Mouse (Mus musculus): Measurements from ENCODE around the gene Fitm1.

Gene Fitm1

GRCm38 (mm10) chr14:55598521-55599390, 23.3 kb downstream of the Fitm1 start:
- DNase-seq: no peak

- DNase-seq: no peak
These were observed 27.8 kb downstream of the Fitm1 start, which contains the start of gene Irf9 for GRCm38 (mm10) chr14:55603271-55603632. TSS of gene Irf9 (plus strand) at chr14:55603571.

- DNase-seq: peak; percentile 97
These were observed 28.5 kb downstream of the Fitm1 start for GRCm38 (mm10) chr14:55603633-55604576.

- no peak for DNase-seq
These were observed 29.4 kb downstream of the Fitm1 start for GRCm38 (mm10) chr14:55604823-55605222.

- no peak for DNase-seq
These were observed 30.5 kb downstream of the Fitm1 start for GRCm38 (mm10) chr14:55605743-55606459.

GRCm38 (mm10) chr14:55608339-55608738, 32.9 kb downstream of the Fitm1 start:
- DNase-seq: no peak

- no peak for DNase-seq
These were observed 37.9 kb downstream of the Fitm1 start for GRCm38 (mm10) chr14:55613346-55613745.

GRCm38 (mm10) chr14:55614565-55615178, 39.3 kb downstream of the Fitm1 start:
- no peak for DNase-seq

- DNase-seq: no peak
These were observed 40.5 kb downstream of the Fitm1 start for GRCm38 (mm10) chr14:55615876-55616275.

GRCm38 (mm10) chr14:55616844-55617243, 41.4 kb downstream of the Fitm1 start:
- DNase-seq: no peak

GRCm38 (mm10) chr14:55617822-55618221, 42.4 kb downstream of the Fitm1 start, which contains the start of gene Rec8:
TSS of gene Rec8 (plus strand) at chr14:55618037.
- peak; percentile 45 for DNase-seq

GRCm38 (mm10) chr14:55618486-55619195, 43.2 kb downstream of the Fitm1 start:
- DNase-seq: no peak
